In genomic region chr9:49751466-49751865, GRCm38 (mm10) we compare ENCODE assay signal across 22 mouse cellular contexts. TPM values are rescaled to one million over a fixed set of nuclear protein-coding genes. Genes with fewer than 3 reads are reported as not detected.
DNase-seq lines count a peak whose midpoint lies in the region; ATAC-seq lines count a peak whose summit lies in the region.
"Had no signal": no experiment of that assay in that cellular context is flagged by ENCODE, and none has a peak within 500 bp of the region (broad histone marks: within the 10 kb centered on the region; RNA-seq: fewer than 3 reads in every experiment).

No protein-coding gene starts in this region.

- no peak for DNase-seq in kidney, adult 11 months
- DNase-seq in midbrain, embryonic 11.5 days (ENCODE audit: low spot score, missing footprints), result peak; percentile 26
- DNase-seq in R1 (ENCODE audit: low read depth, low spot score), result peak; percentile 93
- DNase-seq in spleen, adult 12 weeks (ENCODE audit: low spot score), result no peak
- DNase-seq in lung, postnatal 10 days, result no peak
- DNase-seq: adrenal gland, adult 8-10 months; adrenal gland, postnatal 36 days; cerebellum, adult 2 months; cerebellum, postnatal 10 days; gastrocnemius, adult 2 months; gastrocnemius, postnatal 25 days; heart, adult 11 months; heart, postnatal 36 days had no signal

- H3K4me2 ChIP-seq in kidney, embryonic 15.5 days, result no peak overlapping the region
- H3K4me2 ChIP-seq in midbrain, embryonic 11.5 days, result no peak overlapping the region
- H3K4me2 ChIP-seq in midbrain, embryonic 16.5 days (ENCODE audit: low read length), result no peak overlapping the region
- H3K4me2 ChIP-seq: heart, embryonic 13.5 days had no signal

- H3K4me3 ChIP-seq in kidney, embryonic 15.5 days (replicated peaks), result no peak overlapping the region
- no peak overlapping the region for H3K4me3 ChIP-seq in midbrain, embryonic 11.5 days (ENCODE audit: low read depth, low read length)
- H3K4me3 ChIP-seq in midbrain, embryonic 16.5 days (ENCODE audit: low read depth, low read length), result no peak overlapping the region
- H3K4me3 ChIP-seq: embryonic facial prominence, embryonic 10.5 days; erythroblast, embryonic 14.5 days; forebrain, embryonic 10.5 days; gastrocnemius, adult 2 months; heart, embryonic 13.5 days had no signal

- no peaks in the 10 kb centered on the region for H3K9me3 ChIP-seq in kidney, embryonic 15.5 days (replicated peaks)
- H3K9me3 ChIP-seq in midbrain, embryonic 11.5 days (ENCODE audit: control insufficient read depth, low read length), result no peaks in the 10 kb centered on the region
- no peaks in the 10 kb centered on the region for H3K9me3 ChIP-seq in midbrain, embryonic 16.5 days (replicated peaks; ENCODE audit: control insufficient read depth, low read length, poor library complexity, severe bottlenecking)
- H3K9me3 ChIP-seq: embryonic facial prominence, embryonic 10.5 days; forebrain, embryonic 10.5 days; heart, embryonic 13.5 days had no signal

- ATAC-seq in kidney, embryonic 15.5 days (replicated peaks; ENCODE audit: low FRiP score), result no peak
- no peak for ATAC-seq in midbrain, embryonic 11.5 days (ENCODE audit: low FRiP score)
- ATAC-seq in midbrain, embryonic 16.5 days, result no peak
- ATAC-seq: forebrain, embryonic 14.5 days; Patski had no signal

- H3K4me1 ChIP-seq in kidney, embryonic 15.5 days, result peaks cover 41% of the 10 kb centered on the region
- H3K4me1 ChIP-seq in midbrain, embryonic 11.5 days (ENCODE audit: control insufficient read depth, insufficient read depth, low read length), result no peaks in the 10 kb centered on the region
- peaks cover 44% of the 10 kb centered on the region for H3K4me1 ChIP-seq in midbrain, embryonic 16.5 days (ENCODE audit: control insufficient read depth, insufficient read depth, low read length)

- H3K27ac ChIP-seq in kidney, embryonic 15.5 days, result peak overlapping the region; percentile 68
- no peak overlapping the region for H3K27ac ChIP-seq in midbrain, embryonic 11.5 days (ENCODE audit: low read depth, low read length)
- no peak overlapping the region for H3K27ac ChIP-seq in midbrain, embryonic 16.5 days (ENCODE audit: low read length)
- H3K27ac ChIP-seq: embryonic facial prominence, embryonic 10.5 days; forebrain, embryonic 10.5 days; gastrocnemius, adult 2 months; heart, embryonic 13.5 days had no signal

- WGBS in kidney, embryonic 15.5 days, result 35% methylated on average over 6 of the region's 6 CpGs
- 59% methylated on average over 6 of the region's 6 CpGs for WGBS in midbrain, embryonic 11.5 days
- WGBS in midbrain, embryonic 16.5 days, result 75% methylated on average over 6 of the region's 6 CpGs

- H3K27me3 ChIP-seq in kidney, embryonic 15.5 days, result no peaks in the 10 kb centered on the region
- H3K27me3 ChIP-seq in midbrain, embryonic 11.5 days (ENCODE audit: control insufficient read depth, insufficient read depth, low read length), result no peaks in the 10 kb centered on the region
- no peaks in the 10 kb centered on the region for H3K27me3 ChIP-seq in midbrain, embryonic 16.5 days (ENCODE audit: control insufficient read depth, insufficient read depth, low read depth, low read length)
- H3K27me3 ChIP-seq: CH12.LX; heart, embryonic 13.5 days; Patski had no signal

- no peaks in the 10 kb centered on the region for H3K36me3 ChIP-seq in kidney, embryonic 15.5 days
- H3K36me3 ChIP-seq in midbrain, embryonic 11.5 days (ENCODE audit: control insufficient read depth, insufficient read depth, low read length), result no peaks in the 10 kb centered on the region
- no peaks in the 10 kb centered on the region for H3K36me3 ChIP-seq in midbrain, embryonic 16.5 days (ENCODE audit: control insufficient read depth, insufficient read depth, low read length)
- H3K36me3 ChIP-seq: embryonic facial prominence, embryonic 10.5 days; forebrain, embryonic 10.5 days; heart, embryonic 13.5 days had no signal

- H3K9ac ChIP-seq in kidney, embryonic 15.5 days, result no peak overlapping the region
- H3K9ac ChIP-seq in midbrain, embryonic 11.5 days (ENCODE audit: low read length), result no peak overlapping the region
- no peak overlapping the region for H3K9ac ChIP-seq in midbrain, embryonic 16.5 days (ENCODE audit: low read depth, low read length)
- H3K9ac ChIP-seq: heart, embryonic 13.5 days had no signal

RNA-seq across cellular contexts. Expression of gene Ncam1, which starts 47.3 kb away (rescaled TPM):
- polyA plus RNA-seq in kidney, embryonic 15.5 days (2015; fragmentation: Nextera tagmentation; extraction: Ambion mirVana), result 163 and 166 TPM in 2 replicates
- 107 and 109 TPM in 2 replicates for polyA plus RNA-seq in midbrain, embryonic 11.5 days (2014; fragmentation: Nextera tagmentation; extraction: Ambion mirVana)
- 600 and 646 TPM in 2 replicates for polyA plus RNA-seq in midbrain, embryonic 16.5 days (2015; fragmentation: Nextera tagmentation; extraction: Ambion mirVana)

Comparison
In these comparisons a context has a peak if more than half of its experiments do, and no peak if none do; other contexts are left out.
1. DNase-seq: peak in midbrain, embryonic 11.5 days (single experiment) and R1 (single experiment); none in kidney, adult 11 months (single experiment), spleen, adult 12 weeks (single experiment) and lung, postnatal 10 days (single experiment).